Mouse (Mus musculus): ENCODE data around the gene Sorcs3. TPM values are rescaled to one million over a fixed set of nuclear protein-coding genes. Genes with fewer than 3 reads are reported as not detected.

The Sorcs3 gene
- 6.5 and 9.9 TPM in 2 replicates for polyA plus RNA-seq (2015; fragmentation: Nextera tagmentation; extraction: Ambion mirVana)

DNA sequence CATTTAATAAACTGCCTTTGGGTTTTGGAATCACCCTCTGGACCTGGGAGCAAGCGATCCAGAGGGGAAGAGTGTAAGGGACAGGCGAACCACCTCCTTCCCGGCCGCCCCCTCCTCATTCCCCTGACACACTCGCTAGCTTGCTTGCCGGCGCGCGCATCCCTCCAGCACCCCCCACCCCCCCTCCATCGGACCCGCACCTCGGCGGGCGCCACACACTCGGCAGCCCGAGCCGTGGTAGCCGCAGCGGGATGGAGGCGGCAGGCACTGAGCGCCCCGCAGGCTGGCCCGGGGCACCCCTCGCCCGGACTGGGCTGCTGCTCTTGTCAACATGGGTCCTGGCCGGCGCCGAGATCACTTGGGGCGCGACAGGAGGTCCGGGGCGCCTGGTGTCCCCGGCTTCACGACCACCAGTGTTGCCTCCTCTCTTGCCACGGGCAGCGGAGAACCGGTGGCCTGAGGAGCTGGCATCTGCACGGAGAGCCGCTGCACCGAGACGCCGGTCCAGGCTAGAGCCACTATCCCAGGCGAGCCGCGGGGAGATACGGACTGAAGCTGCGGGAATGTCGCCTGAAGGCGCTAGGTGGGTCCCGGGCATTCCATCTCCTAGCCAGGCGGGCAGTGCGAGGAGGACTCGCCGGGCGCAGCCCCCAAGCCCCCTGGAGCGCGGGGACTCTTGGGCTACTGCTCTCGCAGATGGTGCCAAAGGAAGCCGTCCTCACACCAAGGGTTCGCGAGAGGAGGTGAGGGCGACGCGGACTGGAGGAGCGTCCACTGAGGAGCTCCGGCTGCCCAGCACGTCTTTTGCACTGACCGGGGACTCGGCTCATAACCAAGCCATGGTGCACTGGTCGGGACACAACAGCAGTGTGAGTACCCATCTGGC, at the start of gene Sorcs3:
Sorcs3 (plus strand) TSS at position 97 of the 886 bp plus-strand sequence.
- no peak within 1 kb of the TSS; the same call in 1 of the 2 replicates for H3K27ac ChIP-seq (ENCODE audit: low read length)
- H3K4me1 ChIP-seq (replicated peaks; ENCODE audit: control insufficient read depth, insufficient read depth, low read length), result peaks cover 25% of the 10 kb centered on the region
- under 1% methylated on average over 70 of the region's 70 CpGs for WGBS
- H3K4me2 ChIP-seq (ENCODE audit: low read length), result peak within 1 kb of the TSS; percentile 96
- peak within 1 kb of the TSS; percentile 62 for H3K4me3 ChIP-seq (replicated peaks; ENCODE audit: low read length)
- peaks cover 11% of the 10 kb centered on the region; the same call in 1 of the 2 replicates for H3K27me3 ChIP-seq (replicated peaks; ENCODE audit: control insufficient read depth, insufficient read depth, low read length)
- H3K9ac ChIP-seq (replicated peaks; ENCODE audit: low read depth, low read length), result peak within 1 kb of the TSS; percentile 69
- H3K36me3 ChIP-seq (ENCODE audit: control insufficient read depth, insufficient read depth), result no peaks in the 10 kb centered on the region
- peak; percentile 47 for ATAC-seq
- no peaks in the 10 kb centered on the region for H3K9me3 ChIP-seq (ENCODE audit: control insufficient read depth, low read length)

- Histone ChIP-seq H3K36me3 (ENCODE audit: control insufficient read depth, insufficient read depth) (no peaks in the 10 kb centered on the region), H3K4me2 (ENCODE audit: low read length) (no peak overlapping the region), H3K27ac (ENCODE audit: low read length) (no peak overlapping the region), H3K4me3 (replicated peaks; ENCODE audit: low read length) (no peak overlapping the region), H3K27me3 (replicated peaks; ENCODE audit: control insufficient read depth, insufficient read depth, low read length) (no peaks in the 10 kb centered on the region), H3K4me1 (replicated peaks; ENCODE audit: control insufficient read depth, insufficient read depth, low read length) (0 out of 2 replicates have a peak, but pooled peaks cover 4% of the 10 kb centered on the region), H3K9me3 (ENCODE audit: control insufficient read depth, low read length) (no peaks in the 10 kb centered on the region), H3K9ac (replicated peaks; ENCODE audit: low read depth, low read length) (no peak overlapping the region)
- ATAC-seq, result no peak
- 95% methylated on average over 3 of the region's 3 CpGs for WGBS
These were observed 40.5 kb upstream of the Sorcs3 start for GRCm38 (mm10) chr19:48165341-48165740.

DNA sequence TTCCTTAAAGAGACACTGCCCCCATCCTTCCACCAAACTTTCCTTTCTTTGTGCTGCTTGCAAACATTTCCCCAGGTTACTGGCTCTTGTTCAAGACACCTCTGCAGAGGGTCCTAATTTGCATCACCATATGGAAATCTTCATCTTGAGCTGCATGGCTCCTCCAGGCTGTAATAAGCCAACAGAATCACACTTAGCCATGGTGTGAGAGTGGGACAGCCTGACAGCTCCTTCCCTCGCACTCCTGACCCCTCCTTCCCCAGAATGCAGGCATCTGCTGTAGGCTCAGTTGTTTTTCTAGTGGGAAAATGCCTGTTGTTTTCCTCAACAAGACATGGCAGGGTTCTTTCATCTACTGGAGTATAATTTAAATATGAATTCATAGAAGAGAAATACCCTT, 38.7 kb upstream of the Sorcs3 start:
- no peaks in the 10 kb centered on the region for H3K36me3 ChIP-seq (ENCODE audit: control insufficient read depth, insufficient read depth)
- H3K27me3 ChIP-seq (replicated peaks; ENCODE audit: control insufficient read depth, insufficient read depth, low read length), result no peaks in the 10 kb centered on the region
- peak; percentile 89 for ATAC-seq
- H3K4me2 ChIP-seq (ENCODE audit: low read length), result no peak overlapping the region
- no peak overlapping the region for H3K4me3 ChIP-seq (replicated peaks; ENCODE audit: low read length)
- 0 out of 2 replicates have a peak, but pooled peaks cover 4% of the 10 kb centered on the region for H3K4me1 ChIP-seq (replicated peaks; ENCODE audit: control insufficient read depth, insufficient read depth, low read length)
- H3K27ac ChIP-seq (ENCODE audit: low read length), result no peak overlapping the region
- WGBS, result 29% methylated on average over 1 of the region's 1 CpGs
- no peak overlapping the region for H3K9ac ChIP-seq (replicated peaks; ENCODE audit: low read depth, low read length)
- no peaks in the 10 kb centered on the region for H3K9me3 ChIP-seq (ENCODE audit: control insufficient read depth, low read length)

- WGBS, result 59% methylated on average over 5 of the region's 5 CpGs
- H3K4me3 ChIP-seq (replicated peaks; ENCODE audit: low read length), result no peak overlapping the region
These were observed 37.5 kb upstream of the Sorcs3 start for GRCm38 (mm10) chr19:48168284-48168683.

GRCm38 (mm10) chr19:48174717-48175116, 31.1 kb upstream of the Sorcs3 start:
- Histone ChIP-seq H3K9me3 (ENCODE audit: control insufficient read depth, low read length) (no peaks in the 10 kb centered on the region), H3K27me3 (replicated peaks; ENCODE audit: control insufficient read depth, insufficient read depth, low read length) (no peaks in the 10 kb centered on the region), H3K4me2 (ENCODE audit: low read length) (no peak overlapping the region), H3K27ac (ENCODE audit: low read length) (no peak overlapping the region), H3K4me3 (replicated peaks; ENCODE audit: low read length) (no peak overlapping the region), H3K9ac (replicated peaks; ENCODE audit: low read depth, low read length) (no peak overlapping the region), H3K36me3 (ENCODE audit: control insufficient read depth, insufficient read depth) (no peaks in the 10 kb centered on the region), H3K4me1 (replicated peaks; ENCODE audit: control insufficient read depth, insufficient read depth, low read length) (no peaks in the 10 kb centered on the region)
- no peak for ATAC-seq
- WGBS, result 79% methylated on average over 4 of the region's 4 CpGs

More at GRCm38 (mm10) chr19:48168284-48168683, 37.5 kb upstream of the Sorcs3 start:
- ATAC-seq, result no peak
- H3K4me2 ChIP-seq (ENCODE audit: low read length), result no peak overlapping the region
- 0 out of 2 replicates have a peak, but pooled peaks cover 4% of the 10 kb centered on the region for H3K4me1 ChIP-seq (replicated peaks; ENCODE audit: control insufficient read depth, insufficient read depth, low read length)
- no peak overlapping the region for H3K27ac ChIP-seq (ENCODE audit: low read length)
- no peaks in the 10 kb centered on the region for H3K9me3 ChIP-seq (ENCODE audit: control insufficient read depth, low read length)
- no peak overlapping the region for H3K9ac ChIP-seq (replicated peaks; ENCODE audit: low read depth, low read length)
- H3K36me3 ChIP-seq (ENCODE audit: control insufficient read depth, insufficient read depth), result no peaks in the 10 kb centered on the region
- no peaks in the 10 kb centered on the region for H3K27me3 ChIP-seq (replicated peaks; ENCODE audit: control insufficient read depth, insufficient read depth, low read length)

GRCm38 (mm10) chr19:48203928-48204470, 1.8 kb upstream of the Sorcs3 start:
- Histone ChIP-seq H3K27me3 (replicated peaks; ENCODE audit: control insufficient read depth, insufficient read depth, low read length) (peaks cover 9% of the 10 kb centered on the region; the same call in 1 of the 2 replicates), H3K4me3 (replicated peaks; ENCODE audit: low read length) (peak overlapping the region; percentile 62), H3K9me3 (ENCODE audit: control insufficient read depth, low read length) (no peaks in the 10 kb centered on the region), H3K9ac (replicated peaks; ENCODE audit: low read depth, low read length) (0 out of 2 replicates have a peak overlapping the region, but pooled peaks have one; percentile 10), H3K36me3 (ENCODE audit: control insufficient read depth, insufficient read depth) (no peaks in the 10 kb centered on the region), H3K4me2 (ENCODE audit: low read length) (peak overlapping the region; percentile 96), H3K27ac (ENCODE audit: low read length) (no peak overlapping the region), H3K4me1 (replicated peaks; ENCODE audit: control insufficient read depth, insufficient read depth, low read length) (peaks cover 25% of the 10 kb centered on the region)
- WGBS, result 1% methylated on average over 22 of the region's 22 CpGs
- ATAC-seq, result peak; percentile 58

DNA sequence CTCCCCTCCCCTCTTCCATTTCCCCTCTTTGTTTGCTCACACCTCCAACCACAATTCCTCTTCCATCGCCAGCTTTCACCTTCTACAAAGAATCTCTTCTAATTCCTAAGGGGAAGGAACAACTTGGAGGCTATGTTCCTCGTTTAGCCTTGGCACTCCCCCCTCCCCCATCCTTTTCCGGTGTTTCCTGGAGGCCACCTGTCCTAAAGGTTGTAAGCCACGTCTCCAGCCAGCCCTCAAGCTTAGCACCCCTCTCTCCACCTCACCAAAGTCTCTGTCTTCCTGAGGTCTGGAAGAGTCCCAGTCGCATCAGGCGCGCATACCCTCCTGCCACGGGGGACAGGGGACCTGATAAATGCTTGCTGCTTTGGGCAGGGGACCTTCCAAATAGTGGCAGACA, 1.3 kb upstream of the Sorcs3 start:
- H3K4me1 ChIP-seq (replicated peaks; ENCODE audit: control insufficient read depth, insufficient read depth, low read length), result peaks cover 25% of the 10 kb centered on the region
- WGBS, result 1% methylated on average over 8 of the region's 8 CpGs
- H3K9ac ChIP-seq (replicated peaks; ENCODE audit: low read depth, low read length), result peak overlapping the region; percentile 69
- peaks cover 9% of the 10 kb centered on the region; the same call in 1 of the 2 replicates for H3K27me3 ChIP-seq (replicated peaks; ENCODE audit: control insufficient read depth, insufficient read depth, low read length)
- peak overlapping the region; percentile 62 for H3K4me3 ChIP-seq (replicated peaks; ENCODE audit: low read length)
- no peak for ATAC-seq
- H3K9me3 ChIP-seq (ENCODE audit: control insufficient read depth, low read length), result no peaks in the 10 kb centered on the region
- no peak overlapping the region; the same call in 1 of the 2 replicates for H3K27ac ChIP-seq (ENCODE audit: low read length)
- H3K36me3 ChIP-seq (ENCODE audit: control insufficient read depth, insufficient read depth), result no peaks in the 10 kb centered on the region
- peak overlapping the region; percentile 96 for H3K4me2 ChIP-seq (ENCODE audit: low read length)

DNA sequence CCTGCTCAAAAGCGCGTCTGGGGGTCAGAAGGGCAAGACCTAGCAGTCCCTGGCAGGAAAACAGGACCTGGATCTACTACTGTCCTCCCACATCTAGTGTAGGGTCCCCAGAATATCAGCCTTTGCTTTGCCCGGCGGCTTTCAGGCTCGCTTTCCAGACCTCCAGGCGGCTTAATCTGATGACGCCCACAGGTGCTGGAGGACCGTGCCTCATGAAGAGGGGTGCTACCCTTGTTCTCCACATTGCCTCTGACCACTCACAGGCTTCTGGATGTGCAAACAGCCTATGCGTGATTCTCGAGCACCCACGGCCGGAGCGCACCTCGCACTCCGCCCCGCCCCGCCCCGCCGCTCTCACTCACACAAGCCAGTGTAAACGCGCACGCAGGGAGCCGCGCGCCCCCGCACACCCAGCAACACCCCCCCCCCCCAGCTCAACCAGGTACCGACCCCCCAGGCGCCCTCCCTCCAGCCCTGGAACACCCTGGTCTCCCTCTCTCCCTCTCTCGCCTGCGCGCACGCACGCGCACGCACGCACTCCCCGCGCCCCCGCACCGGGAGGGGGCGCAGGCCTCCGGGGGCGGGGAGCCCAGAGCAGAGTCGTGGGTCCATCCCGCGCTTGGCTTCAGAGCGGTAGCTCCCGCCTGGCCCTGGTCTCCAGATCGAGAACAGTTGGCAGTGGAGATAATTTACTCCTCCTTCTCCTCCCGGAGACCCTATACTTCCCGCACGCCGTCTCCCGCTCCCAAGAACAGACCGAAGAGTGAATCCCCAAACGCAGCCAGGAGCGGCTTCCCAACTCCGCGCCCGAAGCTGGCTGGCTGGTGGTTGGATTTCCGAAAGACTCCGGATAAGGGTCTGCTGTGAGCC, 698 bp upstream of the Sorcs3 start:
- WGBS, result under 1% methylated on average over 40 of the region's 62 CpGs
- Histone ChIP-seq H3K4me3 (replicated peaks; ENCODE audit: low read length) (peak overlapping the region; percentile 62), H3K36me3 (ENCODE audit: control insufficient read depth, insufficient read depth) (no peaks in the 10 kb centered on the region), H3K9ac (replicated peaks; ENCODE audit: low read depth, low read length) (peak overlapping the region; percentile 69), H3K4me1 (replicated peaks; ENCODE audit: control insufficient read depth, insufficient read depth, low read length) (peaks cover 25% of the 10 kb centered on the region), H3K4me2 (ENCODE audit: low read length) (peak overlapping the region; percentile 96), H3K27me3 (replicated peaks; ENCODE audit: control insufficient read depth, insufficient read depth, low read length) (peaks cover 11% of the 10 kb centered on the region; the same call in 1 of the 2 replicates), H3K9me3 (ENCODE audit: control insufficient read depth, low read length) (no peaks in the 10 kb centered on the region), H3K27ac (ENCODE audit: low read length) (no peak overlapping the region; the same call in 1 of the 2 replicates)
- ATAC-seq, result peak; percentile 62

Data from forebrain, embryonic 16.5 days (tissue).